Mouse (Mus musculus) forebrain, embryonic 15.5 days (tissue): ENCODE results near the gene Trhde. TPM values are rescaled to one million over a fixed set of nuclear protein-coding genes. Genes with fewer than 3 reads are reported as not detected.
A peak's percentile ranks its signal among the peaks of the same experiment; 100 is the strongest.

Source experiments
- ATAC-seq: fragments of 200-750 bp; cut with Nextera tagmentation; replicated peaks from 2 replicates; pipeline ENCODE4 v1.8.0; 2017; ENCODE audit warnings: mild to moderate bottlenecking, moderate TSS enrichment, moderate library complexity
- H3K27ac ChIP-seq: fragments of 300-500 bp; sonication (generic); replicated peaks from 2 replicates; pipeline ENCODE4 v1.5.1; 2015; ENCODE audit warnings: mild to moderate bottlenecking, inconsistent platforms
- H3K27me3 ChIP-seq: fragments of 300-500 bp; sonication (generic); 2 replicates; pipeline ENCODE4 v1.6.1; 2015; ENCODE audit warnings: inconsistent platforms
- H3K36me3 ChIP-seq: fragments of 300-500 bp; sonication (generic); 2 replicates; pipeline ENCODE4 v1.6.1; 2015; ENCODE audit warnings: mild to moderate bottlenecking, inconsistent platforms
- H3K4me1 ChIP-seq: fragments of 300-500 bp; sonication (generic); 2 replicates; pipeline ENCODE4 v1.6.1; 2015; ENCODE audit warnings: inconsistent platforms
- H3K4me2 ChIP-seq: fragments of 300-500 bp; sonication (generic); replicated peaks from 2 replicates; pipeline ENCODE4 v1.6.1; 2015; ENCODE audit warnings: mild to moderate bottlenecking, inconsistent platforms
- H3K4me3 ChIP-seq: fragments of 300-500 bp; sonication (generic); 2 replicates; pipeline ENCODE4 v1.5.1; 2015; ENCODE audit warnings: mild to moderate bottlenecking, inconsistent platforms
- H3K9ac ChIP-seq: fragments of 300-500 bp; sonication (generic); replicated peaks from 2 replicates; pipeline ENCODE4 v1.6.1; 2015; ENCODE audit warnings: mild to moderate bottlenecking, inconsistent platforms
- H3K9me3 ChIP-seq: fragments of 300-500 bp; sonication (generic); 2 replicates; pipeline ENCODE4 v1.6.1; 2016; ENCODE audit warnings: inconsistent platforms
- WGBS: fragments of 180-500 bp; shearing (Covaris S2); methylation state at CpG from one replicate; pipeline ENCODE4 v1.1.7; 2015; ENCODE audit warnings: mixed read lengths; 5-methylcytosine and 5-hydroxymethylcytosine counted together
- polyA plus RNA-seq: library from polyadenylated mRNA; unstranded; fragments of >200 nt; fragmentation: Nextera tagmentation; extraction: Ambion mirVana; gene quantifications from 2 replicates; pipeline ENCODE4 v1.2.1, GENCODE M21; 2015

Gene Trhde
- polyA plus RNA-seq, 1 experiment from 2014 or later: 3.1 TPM

- Histone ChIP-seq H3K4me3 (no peak overlapping the region), H3K9ac (no peak overlapping the region), H3K9me3 (no peaks in the 10 kb centered on the region), H3K4me1 (peaks cover 15% of the 10 kb centered on the region), H3K27ac (no peak overlapping the region), H3K36me3 (no peaks in the 10 kb centered on the region), H3K27me3 (peaks cover 16% of the 10 kb centered on the region; the same call in 1 of the 2 replicates), H3K4me2 (no peak overlapping the region)
- no peak for ATAC-seq
- 71% methylated on average over 5 of the region's 5 CpGs for WGBS
Observed at GRCm38 (mm10) chr10:114796872-114797271, 5.2 kb downstream of the Trhde start.

- Histone ChIP-seq H3K4me3 (no peak overlapping the region), H3K9me3 (no peaks in the 10 kb centered on the region), H3K9ac (no peak overlapping the region), H3K4me2 (no peak overlapping the region), H3K27ac (no peak overlapping the region), H3K36me3 (no peaks in the 10 kb centered on the region), H3K27me3 (no peaks in the 10 kb centered on the region), H3K4me1 (no peaks in the 10 kb centered on the region)
- peak; percentile 19; the same call in 1 of the 2 replicates for ATAC-seq
- WGBS: 49% methylated on average over 6 of the region's 6 CpGs
Observed at GRCm38 (mm10) chr10:114794214-114794613, 7.9 kb downstream of the Trhde start.

- Histone ChIP-seq H3K27me3 (no peaks in the 10 kb centered on the region), H3K9me3 (no peaks in the 10 kb centered on the region), H3K9ac (no peak overlapping the region), H3K27ac (no peak overlapping the region), H3K4me2 (no peak overlapping the region), H3K4me3 (no peak overlapping the region), H3K36me3 (no peaks in the 10 kb centered on the region), H3K4me1 (no peaks in the 10 kb centered on the region)
- WGBS: 67% methylated on average over 4 of the region's 4 CpGs
- no peak for ATAC-seq
Observed at GRCm38 (mm10) chr10:114765914-114766313, 36.2 kb downstream of the Trhde start.

- 87% methylated on average over 7 of the region's 7 CpGs for WGBS
- ATAC-seq: no peak
- no peak overlapping the region for H3K27ac ChIP-seq
Observed at GRCm38 (mm10) chr10:114762125-114762524, 40.0 kb downstream of the Trhde start.

GRCm38 (mm10) chr10:114759240-114759639 lies 42.9 kb downstream of the Trhde start:
- ATAC-seq: peak; percentile 77
- no peak overlapping the region for H3K4me3 ChIP-seq
- H3K4me1 ChIP-seq: peaks cover 8% of the 10 kb centered on the region; the same call in 1 of the 2 replicates
- no peaks in the 10 kb centered on the region for H3K9me3 ChIP-seq
- WGBS: 45% methylated on average over 3 of the region's 3 CpGs
- no peak overlapping the region for H3K9ac ChIP-seq
- H3K27ac ChIP-seq: no peak overlapping the region
- no peak overlapping the region for H3K4me2 ChIP-seq
- H3K36me3 ChIP-seq: no peaks in the 10 kb centered on the region
- no peaks in the 10 kb centered on the region for H3K27me3 ChIP-seq

More at GRCm38 (mm10) chr10:114762125-114762524, 40.0 kb downstream of the Trhde start:
- no peak overlapping the region for H3K9ac ChIP-seq
- no peaks in the 10 kb centered on the region for H3K27me3 ChIP-seq
- H3K4me3 ChIP-seq: no peak overlapping the region
- H3K4me2 ChIP-seq: no peak overlapping the region
- peaks cover 8% of the 10 kb centered on the region; the same call in 1 of the 2 replicates for H3K4me1 ChIP-seq
- H3K9me3 ChIP-seq: no peaks in the 10 kb centered on the region
- no peaks in the 10 kb centered on the region for H3K36me3 ChIP-seq

- Histone ChIP-seq H3K9ac (no peak overlapping the region), H3K27ac (no peak overlapping the region), H3K4me3 (no peak overlapping the region), H3K4me2 (no peak overlapping the region), H3K4me1 (peaks cover 8% of the 10 kb centered on the region; the same call in 1 of the 2 replicates), H3K9me3 (no peaks in the 10 kb centered on the region), H3K36me3 (no peaks in the 10 kb centered on the region), H3K27me3 (no peaks in the 10 kb centered on the region)
- peak; percentile 67 for ATAC-seq
- 62% methylated on average over 9 of the region's 9 CpGs for WGBS
Observed at GRCm38 (mm10) chr10:114758614-114759013, 43.5 kb downstream of the Trhde start.

GRCm38 (mm10) chr10:114742755-114743705 lies 59.1 kb downstream of the Trhde start:
- Histone ChIP-seq H3K27ac (no peak overlapping the region), H3K9me3 (no peaks in the 10 kb centered on the region), H3K4me3 (no peak overlapping the region), H3K36me3 (no peaks in the 10 kb centered on the region), H3K4me2 (no peak overlapping the region), H3K9ac (no peak overlapping the region), H3K4me1 (no peaks in the 10 kb centered on the region), H3K27me3 (no peaks in the 10 kb centered on the region)
- ATAC-seq: no peak
- WGBS: 71% methylated on average over 15 of the region's 15 CpGs

GRCm38 (mm10) chr10:114739916-114740315 lies 62.2 kb downstream of the Trhde start:
- no peak for ATAC-seq
- H3K27me3 ChIP-seq: no peaks in the 10 kb centered on the region
- no peak overlapping the region for H3K9ac ChIP-seq
- H3K4me1 ChIP-seq: no peaks in the 10 kb centered on the region
- 95% methylated on average over 5 of the region's 5 CpGs for WGBS
- H3K36me3 ChIP-seq: no peaks in the 10 kb centered on the region
- H3K4me2 ChIP-seq: no peak overlapping the region
- H3K27ac ChIP-seq: no peak overlapping the region
- no peak overlapping the region for H3K4me3 ChIP-seq
- no peaks in the 10 kb centered on the region for H3K9me3 ChIP-seq

GRCm38 (mm10) chr10:114737581-114737980 lies 64.5 kb downstream of the Trhde start:
- no peak for ATAC-seq
- WGBS: 90% methylated on average over 2 of the region's 2 CpGs
- H3K4me1 ChIP-seq: no peaks in the 10 kb centered on the region

GRCm38 (mm10) chr10:114736377-114736776 lies 65.7 kb downstream of the Trhde start:
- WGBS: 90% methylated on average over 3 of the region's 3 CpGs
- no peaks in the 10 kb centered on the region for H3K9me3 ChIP-seq
- H3K27ac ChIP-seq: no peak overlapping the region
- no peaks in the 10 kb centered on the region for H3K27me3 ChIP-seq
- H3K4me2 ChIP-seq: no peak overlapping the region
- no peaks in the 10 kb centered on the region for H3K4me1 ChIP-seq
- no peak overlapping the region for H3K9ac ChIP-seq
- no peak for ATAC-seq
- H3K4me3 ChIP-seq: no peak overlapping the region
- no peaks in the 10 kb centered on the region for H3K36me3 ChIP-seq

More at GRCm38 (mm10) chr10:114737581-114737980, 64.5 kb downstream of the Trhde start:
- no peaks in the 10 kb centered on the region for H3K9me3 ChIP-seq
- H3K36me3 ChIP-seq: no peaks in the 10 kb centered on the region
- H3K4me2 ChIP-seq: no peak overlapping the region
- H3K27me3 ChIP-seq: no peaks in the 10 kb centered on the region
- no peak overlapping the region for H3K27ac ChIP-seq
- no peak overlapping the region for H3K9ac ChIP-seq
- H3K4me3 ChIP-seq: no peak overlapping the region

GRCm38 (mm10) chr10:114735678-114736077 lies 66.4 kb downstream of the Trhde start:
- Histone ChIP-seq H3K4me3 (no peak overlapping the region), H3K9me3 (no peaks in the 10 kb centered on the region), H3K9ac (no peak overlapping the region), H3K4me2 (no peak overlapping the region), H3K36me3 (no peaks in the 10 kb centered on the region), H3K4me1 (no peaks in the 10 kb centered on the region), H3K27me3 (no peaks in the 10 kb centered on the region), H3K27ac (peak overlapping the region; percentile 29; the same call in 1 of the 2 replicates)
- 66% methylated on average over 5 of the region's 5 CpGs for whole genome bisulfite sequencing
- ATAC-seq: no peak

GRCm38 (mm10) chr10:114735111-114735510 lies 67.0 kb downstream of the Trhde start:
- no peaks in the 10 kb centered on the region for H3K4me1 ChIP-seq
- no peaks in the 10 kb centered on the region for H3K36me3 ChIP-seq
- H3K4me3 ChIP-seq: no peak overlapping the region
- no peaks in the 10 kb centered on the region for H3K27me3 ChIP-seq
- ATAC-seq: no peak
- H3K9me3 ChIP-seq: no peaks in the 10 kb centered on the region
- 82% methylated on average over 2 of the region's 2 CpGs for WGBS
- H3K4me2 ChIP-seq: no peak overlapping the region
- H3K27ac ChIP-seq: 0 out of 2 replicates have a peak overlapping the region, but pooled peaks have one; percentile 29
- H3K9ac ChIP-seq: no peak overlapping the region
